Mouse (Mus musculus) ES-CJ7 (cell line): Measurements from ENCODE around the gene Samd15.
"Not testable (repeated sequence)": the region's sequence is repeated elsewhere in the genome, so short reads cannot be mapped to it uniquely, and the experiment has no call there.

Experiments
- DNase-seq: peaks from one replicate; pipeline ENCODE4 v3.0.0; 2011; ENCODE audit warnings: low read depth, low spot score

Gene Samd15

GRCm38 (mm10) chr12:87199206-87199972 is at the start of gene Samd15:
TSS of gene Samd15 (plus strand) at chr12:87199723.
- peak; percentile 13 for DNase-seq

- DNase-seq, result not testable (repeated sequence)
Measured at GRCm38 (mm10) chr12:87154448-87154847, 45.1 kb upstream of the Samd15 start.

- DNase-seq, result no peak
Measured at GRCm38 (mm10) chr12:87157361-87157760, 42.2 kb upstream of the Samd15 start.

DNA sequence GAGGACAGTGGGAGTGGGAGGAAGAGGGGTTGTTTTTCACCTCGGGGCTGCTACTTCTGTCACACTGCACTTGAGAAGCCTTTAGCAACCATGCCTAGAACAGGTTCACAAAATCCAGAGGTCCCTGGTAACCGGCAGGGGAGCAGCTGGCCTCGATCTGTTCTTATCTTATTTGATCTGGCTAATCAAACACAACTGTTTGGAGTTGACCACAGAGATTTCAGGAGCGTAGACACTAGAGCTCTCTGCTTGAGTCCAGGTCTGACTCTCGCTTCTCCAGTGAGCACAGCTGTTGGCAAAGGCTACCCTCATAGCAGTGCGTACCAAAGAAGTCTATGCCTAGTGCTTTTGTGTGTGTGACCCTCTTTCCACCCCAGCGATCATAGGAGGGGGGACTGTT is 41.4 kb upstream of the Samd15 start:
- no peak for DNase-seq

DNA sequence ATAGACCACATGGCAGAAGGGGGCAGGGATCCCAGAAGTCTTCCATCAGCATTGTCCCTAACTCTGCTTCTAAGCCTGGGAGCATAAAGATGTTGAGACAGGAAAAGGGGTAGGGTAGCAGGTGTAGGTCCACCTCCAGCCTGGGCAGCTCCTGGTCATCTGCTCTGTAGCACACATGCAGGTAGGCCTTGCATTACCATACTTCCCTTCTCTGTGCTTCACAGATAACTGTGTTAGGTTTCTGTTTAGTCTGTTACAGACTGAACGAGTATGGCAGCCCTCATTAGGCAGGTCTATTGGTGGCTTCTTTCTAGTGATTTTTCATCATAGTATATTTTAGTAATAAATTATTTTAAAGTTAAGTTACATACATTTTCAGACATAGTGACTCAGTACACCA is 39.2 kb upstream of the Samd15 start:
- DNase-seq, result no peak

- no peak for DNase-seq
Measured at GRCm38 (mm10) chr12:87160815-87161214, 38.7 kb upstream of the Samd15 start.

- DNase-seq, result no peak
Measured at GRCm38 (mm10) chr12:87175194-87175946, 24.2 kb upstream of the Samd15 start.

- no peak for DNase-seq
Measured at GRCm38 (mm10) chr12:87177631-87178030, 21.9 kb upstream of the Samd15 start.

GRCm38 (mm10) chr12:87193008-87193407 is 6.5 kb upstream of the Samd15 start:
- no peak for DNase-seq

DNA sequence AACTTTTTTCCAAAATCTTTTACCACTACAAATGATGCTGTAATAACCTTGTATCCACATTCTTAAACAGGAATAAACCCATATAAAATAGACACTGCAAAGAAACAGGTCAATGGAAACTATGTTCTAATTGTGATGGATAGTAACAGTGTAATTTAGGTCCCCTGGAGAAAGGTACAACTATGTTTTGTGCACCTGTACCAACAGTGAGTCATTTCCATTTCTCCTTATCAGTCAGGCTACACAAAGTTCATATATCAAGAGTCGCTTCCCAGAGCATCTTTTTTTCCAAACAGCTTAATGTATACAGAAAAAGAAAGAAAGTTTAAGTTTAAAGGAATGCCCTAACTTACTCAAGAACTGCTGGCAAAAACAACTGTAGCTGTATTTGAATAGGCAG is 4.5 kb upstream of the Samd15 start:
- no peak for DNase-seq

DNA sequence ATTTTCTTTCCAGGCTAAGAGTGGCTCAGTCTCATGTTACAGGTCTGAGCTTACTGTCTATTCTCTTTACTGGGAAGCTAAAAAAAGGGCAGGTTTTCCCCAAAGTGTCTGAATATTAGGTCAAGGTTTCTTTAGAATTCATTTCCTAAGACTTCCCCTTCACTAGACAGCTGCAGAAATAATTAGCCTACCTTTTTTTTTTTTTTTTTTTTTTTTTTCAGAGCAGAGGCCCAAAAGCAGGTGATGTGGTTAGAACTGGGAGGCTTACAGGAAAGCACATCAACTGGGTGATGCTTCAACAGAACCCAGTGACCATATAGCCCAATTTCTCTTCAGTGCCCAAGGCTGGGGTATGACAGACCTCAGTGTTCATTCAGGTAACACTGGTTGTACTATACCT is 3.2 kb upstream of the Samd15 start:
- DNase-seq, result no peak

- no peak for DNase-seq
Measured at GRCm38 (mm10) chr12:87198792-87199191, 731 bp upstream of the Samd15 start.

DNA sequence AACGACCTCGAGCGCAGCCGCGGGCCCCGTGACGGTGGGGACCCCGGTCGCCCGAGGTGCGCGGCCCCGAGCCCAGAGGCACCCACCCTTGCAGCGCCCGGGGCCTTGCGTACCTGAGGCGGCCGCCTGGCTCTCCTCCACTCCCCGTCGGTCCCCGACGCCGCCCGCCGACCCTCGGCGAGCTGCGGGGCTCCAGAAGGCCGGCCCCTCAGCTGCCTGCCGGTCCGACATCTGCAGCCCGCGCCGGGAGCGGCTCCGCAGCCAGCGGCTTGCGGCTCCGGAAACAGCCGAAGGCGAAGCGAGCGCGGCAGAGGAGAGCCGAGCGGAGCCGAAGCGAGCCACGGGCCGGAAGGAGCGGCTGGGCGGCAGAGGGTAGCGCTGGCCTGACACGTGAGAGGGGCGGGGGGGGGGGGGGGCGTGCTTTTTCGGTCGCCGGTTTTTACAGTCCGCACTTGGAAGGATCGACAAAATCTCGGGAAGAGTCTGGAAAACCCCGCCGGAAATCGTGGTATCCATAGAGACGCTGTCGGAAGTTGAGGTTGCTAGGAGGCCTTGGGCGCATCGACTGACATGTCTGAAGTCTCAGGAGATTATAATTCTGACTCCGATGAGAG is 557 bp downstream of the Samd15 start, which contains the start of gene Tmed8:
Gene Tmed8, minus strand, starts transcription at position 482 of the 614 bp plus-strand sequence.
- peak; percentile 89 for DNase-seq

- DNase-seq, result peak; percentile 21
Measured at GRCm38 (mm10) chr12:87201694-87202093, 2.2 kb downstream of the Samd15 start.

- DNase-seq, result peak; percentile 72
Measured at GRCm38 (mm10) chr12:87205789-87206188, 6.3 kb downstream of the Samd15 start.

GRCm38 (mm10) chr12:87212844-87213606 is 13.5 kb downstream of the Samd15 start:
- DNase-seq, result no peak

DNA sequence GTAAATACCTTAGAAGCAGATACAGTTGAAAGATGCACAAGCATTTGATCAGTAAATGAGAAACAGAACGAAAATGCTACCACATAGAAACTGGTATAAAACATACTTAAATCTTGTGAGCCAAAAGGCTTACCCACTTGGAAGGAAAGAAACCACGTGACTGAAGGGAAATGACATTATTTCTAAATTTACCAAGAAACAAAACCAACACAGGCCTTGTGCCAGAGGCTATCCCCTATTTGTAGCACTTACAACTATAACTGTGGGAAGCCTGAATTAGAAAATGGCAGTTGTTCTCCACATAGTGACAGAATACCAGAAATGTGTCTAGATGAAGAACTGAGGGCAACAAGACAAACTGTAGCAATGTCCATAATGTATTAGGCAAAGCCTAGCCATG is 16.5 kb downstream of the Samd15 start:
- DNase-seq, result no peak

GRCm38 (mm10) chr12:87217596-87217995 is 18.1 kb downstream of the Samd15 start:
- no peak for DNase-seq

- DNase-seq, result no peak
Measured at GRCm38 (mm10) chr12:87219362-87219761, 19.8 kb downstream of the Samd15 start.

GRCm38 (mm10) chr12:87224950-87225349 is 25.4 kb downstream of the Samd15 start:
- DNase-seq, result peak; percentile 74

- DNase-seq, result peak; percentile 89
Measured at GRCm38 (mm10) chr12:87226801-87227200, 27.3 kb downstream of the Samd15 start.

- DNase-seq, result no peak
Measured at GRCm38 (mm10) chr12:87229633-87230032, 30.1 kb downstream of the Samd15 start.
